Mouse (Mus musculus) left cerebral cortex, adult 6 months (tissue): ENCODE measurements around the gene Ccnl2. TPM values are rescaled to one million over a fixed set of nuclear protein-coding genes. Genes with fewer than 3 reads are reported as not detected.

Experiments used
- long read RNA-seq, 2 experiments: library from polyadenylated mRNA; unstranded; transcript quantifications; one replicate each; pipeline ENCODE4 v2.0.0; 2019 to 2020
- polyA plus RNA-seq: library from polyadenylated mRNA; unstranded; fragments of <200 nt; fragmentation: Nextera tagmentation; gene quantifications from 2 replicates; pipeline ENCODE4 v1.2.3, GENCODE M21; 2021

Gene Ccnl2
- 19.6 and 23.2 TPM in 2 replicates for polyA plus RNA-seq
- long read RNA-seq, experiment 1, full-length matches to known transcripts = 230 of 432 reads
- long read RNA-seq, experiment 1, partial matches to known transcripts = 118 of 432 reads
- long read RNA-seq, experiment 1, other reads (novel, unspliced or antisense) = 84 of 432 reads
- long read RNA-seq, experiment 2, transcript Ccnl2-201 (11 exons, 2,442 nt) = major isoform, 16 of 59 reads
- long read RNA-seq, experiment 2, partial matches to known transcripts = 32 of 59 reads
- long read RNA-seq, experiment 2, other reads (novel, unspliced or antisense) = 11 of 59 reads

DNA sequence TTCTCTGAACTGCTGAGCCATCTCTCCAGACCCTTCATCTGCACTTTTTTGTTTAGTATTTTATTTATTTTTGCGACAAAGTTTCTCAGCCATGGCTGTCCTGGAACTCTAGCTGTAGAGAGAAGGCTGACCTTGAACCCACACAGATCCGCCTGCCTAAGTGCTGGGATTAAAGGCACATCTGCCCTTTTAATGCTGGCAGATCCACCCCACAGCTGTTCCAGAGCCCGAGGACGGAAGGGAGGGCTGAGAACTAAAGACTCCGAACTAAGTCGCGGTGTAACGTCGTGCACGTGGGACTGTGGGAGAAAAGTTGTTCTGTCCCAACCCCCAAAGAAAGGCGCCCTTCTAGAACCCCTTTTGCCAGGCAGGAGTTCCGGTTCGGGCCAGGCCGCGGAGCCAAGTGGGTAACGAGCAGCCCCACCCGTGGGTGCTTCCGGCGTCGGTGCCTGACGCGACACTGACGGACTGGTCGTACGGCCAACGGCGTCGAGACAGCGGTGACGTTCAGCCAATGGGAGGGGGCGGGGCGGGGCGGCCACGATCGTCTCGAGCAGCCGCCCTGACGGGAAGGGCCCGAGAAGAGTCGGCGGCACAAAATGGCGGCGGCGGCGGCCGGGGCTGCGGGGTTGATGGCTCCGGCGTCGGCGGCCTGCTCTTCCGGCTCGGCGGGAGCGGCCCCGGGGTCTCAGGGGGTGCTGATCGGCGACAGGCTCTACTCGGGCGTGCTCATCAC lies at the start of gene Ccnl2:
Ccnl2 (plus strand) TSS at position 561 of the 736 bp plus-strand sequence.

DNA sequence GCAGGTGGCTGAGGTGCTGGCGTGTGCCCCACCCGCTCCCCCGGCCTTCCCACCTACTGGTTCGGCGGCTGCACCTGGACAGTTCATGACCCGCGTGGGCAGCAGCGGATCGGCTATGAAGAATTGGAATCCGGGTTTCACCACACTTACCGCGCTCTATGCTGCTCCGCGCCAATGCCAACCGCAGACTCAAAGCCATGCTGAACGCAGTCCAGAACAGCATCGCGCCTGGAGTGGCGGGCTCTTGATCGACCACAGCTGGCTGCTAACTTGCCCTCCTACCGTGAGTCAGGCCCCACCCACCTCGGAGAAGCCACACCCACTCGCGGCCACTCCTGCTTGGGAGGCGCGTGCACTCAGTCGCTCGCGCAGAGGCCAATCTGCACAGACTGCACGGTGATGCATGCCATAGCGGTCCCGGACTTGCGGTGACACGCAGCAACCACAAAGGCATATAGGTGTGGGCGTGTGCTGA lies 38.0 kb upstream of the Ccnl2 start, which contains the start of gene Vwa1:
Vwa1 (minus strand) TSS at position 419 of the 475 bp plus-strand sequence.

DNA sequence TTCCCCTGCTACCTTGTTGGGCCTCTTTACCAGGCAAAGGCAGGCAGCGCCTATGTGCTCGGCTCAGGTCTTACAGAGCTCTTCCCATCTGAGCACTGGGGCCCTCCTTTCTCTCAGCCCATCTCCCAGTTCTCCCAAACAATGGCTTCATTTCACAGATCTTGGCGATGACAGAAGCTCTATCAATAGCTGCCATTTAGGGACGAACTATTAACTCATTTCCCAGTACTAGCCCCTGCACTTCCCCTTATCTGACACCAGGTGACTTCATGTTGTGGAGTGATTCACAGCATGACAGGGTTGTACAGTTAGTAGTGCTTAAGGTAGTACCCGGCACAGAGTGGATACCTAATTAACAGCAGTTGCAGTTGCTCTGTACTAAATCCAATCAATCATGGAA lies 26.5 kb upstream of the Ccnl2 start, which contains the start of gene Tmem88b:
Tmem88b (minus strand) TSS at position 56 of the 400 bp plus-strand sequence.

DNA sequence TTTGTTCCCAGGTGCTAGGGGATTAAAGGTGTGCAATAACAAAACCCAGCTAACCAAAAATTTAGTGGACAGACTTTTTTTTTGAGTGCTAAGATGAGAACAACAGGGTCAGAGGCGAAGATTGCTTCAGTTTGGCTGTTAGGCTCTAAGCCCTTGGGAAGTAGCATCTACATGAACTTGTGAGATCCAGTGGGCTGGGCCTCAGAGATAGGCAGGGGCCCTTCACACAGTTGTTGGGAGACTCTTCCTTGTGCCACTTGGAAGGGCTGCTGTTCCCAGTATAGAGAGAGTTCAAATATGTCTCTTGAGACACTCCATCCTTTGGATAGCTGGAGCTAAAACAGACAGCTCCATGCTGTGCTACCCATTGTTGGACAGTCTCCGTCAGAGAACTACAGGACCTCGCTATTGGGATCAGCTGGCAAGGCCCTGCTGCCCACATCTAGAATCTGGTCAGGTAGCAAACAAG lies 22.2 kb upstream of the Ccnl2 start, which contains the start of gene Ankrd65:
Ankrd65 (plus strand) TSS at position 419 of the 469 bp plus-strand sequence.

DNA sequence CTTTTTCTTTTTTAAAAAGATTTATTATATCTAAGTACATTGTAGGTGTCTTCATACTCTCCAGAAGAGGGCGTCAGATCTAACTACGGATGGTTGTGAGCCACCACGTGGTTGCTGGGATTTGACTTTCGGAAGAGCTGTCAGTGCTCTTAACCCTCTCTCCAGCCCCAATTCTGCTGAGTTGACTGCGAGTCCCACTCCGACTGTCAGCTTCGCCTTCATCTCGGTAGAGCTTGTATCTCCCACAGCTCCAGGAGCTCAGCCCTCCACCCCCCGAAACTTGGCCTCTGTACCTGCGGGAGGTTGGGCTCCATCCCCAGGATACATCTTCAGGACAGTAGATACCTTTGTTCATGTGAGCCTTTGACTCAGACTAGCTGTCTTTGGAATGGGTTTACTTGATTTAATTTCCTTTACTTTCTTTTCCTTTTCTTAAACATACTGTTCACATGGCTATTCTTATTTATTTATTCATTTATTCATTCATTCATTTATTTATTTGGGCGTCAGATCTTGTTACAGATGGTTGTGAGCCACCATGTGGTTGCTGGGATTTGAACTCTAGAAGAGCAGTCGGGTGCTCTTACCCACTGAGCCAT lies 9.4 kb upstream of the Ccnl2 start, which contains the start of gene Mrpl20:
Mrpl20 (plus strand) TSS at position 138 of the 599 bp plus-strand sequence.

DNA sequence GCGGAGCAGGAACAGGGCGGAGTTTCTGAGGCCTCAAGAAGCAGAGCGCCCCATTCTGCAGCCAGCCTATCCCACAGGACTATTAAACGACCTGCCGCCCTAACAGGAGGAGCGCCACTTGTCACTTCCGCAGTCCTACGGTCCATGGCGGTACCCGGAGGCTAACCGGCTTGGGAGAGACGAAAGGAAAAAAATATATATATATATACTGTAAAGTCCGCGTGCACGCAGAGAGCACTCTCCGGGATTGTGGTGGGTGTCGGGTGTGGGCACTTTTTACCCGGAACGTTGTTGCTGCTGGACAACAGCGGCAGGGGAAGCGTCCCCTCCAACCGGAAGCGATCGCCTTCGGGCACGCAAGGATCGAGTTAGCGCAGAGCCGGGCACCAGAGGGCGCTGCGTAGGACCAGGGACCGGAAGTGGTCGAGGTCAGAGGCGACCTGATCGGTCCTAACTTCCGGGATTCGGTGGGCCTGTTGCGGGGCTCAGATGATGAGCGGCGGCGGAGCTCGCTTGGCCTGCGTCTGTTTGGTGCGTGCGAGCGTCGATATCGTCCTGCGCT lies 19.0 kb downstream of the Ccnl2 start, which contains the start of gene Aurkaip1:
Aurkaip1 (plus strand) TSS at position 68 of the 562 bp plus-strand sequence.

DNA sequence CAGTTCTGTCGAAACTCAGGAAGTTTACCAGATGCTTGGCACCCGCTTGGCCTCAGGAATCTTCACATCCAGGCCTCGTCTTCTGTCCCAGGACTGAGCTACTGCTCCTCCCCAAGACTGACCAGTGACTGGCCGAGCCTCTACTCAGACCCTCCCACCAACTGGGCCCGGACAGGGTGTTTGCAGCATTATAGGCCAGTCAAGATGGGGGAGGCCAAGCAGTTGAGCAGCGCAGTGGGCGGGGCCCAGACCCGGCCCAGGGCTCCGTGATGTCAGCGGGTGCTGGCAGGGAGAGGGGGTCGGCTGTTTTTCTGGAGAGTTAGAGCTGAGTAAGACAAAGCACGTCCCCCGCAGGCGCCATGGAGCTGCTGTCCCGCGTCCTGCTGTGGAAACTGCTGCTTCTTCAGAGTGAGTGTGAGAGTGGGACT lies 27.2 kb downstream of the Ccnl2 start, which contains the start of gene Mxra8:
Mxra8 (plus strand) TSS at position 198 of the 428 bp plus-strand sequence.

DNA sequence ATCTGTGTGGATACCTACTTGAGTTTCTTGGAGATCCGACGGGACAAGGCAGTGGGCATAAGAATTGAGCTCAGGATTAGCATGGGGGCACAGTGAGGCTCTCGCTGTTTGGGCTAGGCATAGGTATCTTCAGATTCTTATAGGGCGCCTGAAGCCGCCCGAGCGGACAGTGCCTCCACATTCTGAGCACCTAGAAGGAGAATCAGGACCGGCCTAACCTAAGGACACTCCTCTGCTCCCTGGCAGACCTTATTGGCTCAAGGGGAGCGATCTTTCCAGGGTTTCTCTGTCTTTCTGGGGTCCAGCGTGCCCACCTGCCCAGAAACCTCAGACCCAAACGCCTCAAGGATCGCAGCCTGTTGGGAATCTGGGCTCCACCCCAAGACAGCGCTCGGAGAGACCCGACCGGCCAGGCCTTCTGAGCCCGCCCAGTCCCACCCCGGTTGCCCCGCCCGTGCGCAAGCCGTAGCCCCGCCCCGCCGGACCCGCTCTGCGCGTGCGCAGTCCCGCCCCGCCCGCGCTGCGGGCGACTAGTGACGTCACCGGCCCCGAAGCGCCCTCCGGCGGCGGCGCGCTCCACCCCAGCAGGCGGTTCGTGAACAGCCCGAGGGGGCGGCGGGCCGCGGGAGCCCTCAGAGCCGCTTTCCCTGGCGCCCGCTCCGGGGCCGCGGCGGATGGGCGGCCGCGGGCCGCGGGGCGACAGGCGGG lies 34.7 kb downstream of the Ccnl2 start, which contains the start of gene Dvl1:
Dvl1 (plus strand) TSS at position 532 of the 708 bp plus-strand sequence.

DNA sequence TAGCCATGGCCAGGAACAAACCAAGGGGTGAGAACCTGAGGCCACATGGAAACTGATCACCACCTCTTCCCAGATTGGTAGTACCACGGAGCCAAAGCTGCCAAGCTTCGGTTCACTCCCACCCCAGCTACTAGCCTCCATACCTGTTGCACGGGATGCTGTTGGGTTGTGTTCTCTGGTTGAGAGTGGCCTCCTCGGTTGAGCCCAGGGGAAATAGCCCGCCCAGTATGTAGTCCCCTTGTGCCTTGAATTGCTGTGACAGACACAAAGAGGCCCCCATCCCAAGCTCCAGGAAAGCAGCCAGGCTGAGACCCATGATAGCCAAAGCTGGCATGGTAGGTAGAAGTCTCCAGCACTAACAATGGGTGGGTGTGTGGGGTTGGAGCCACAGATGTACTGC lies 50.7 kb downstream of the Ccnl2 start, which contains the start of gene Tas1r3:
Tas1r3 (minus strand) TSS at position 362 of the 400 bp plus-strand sequence.

DNA sequence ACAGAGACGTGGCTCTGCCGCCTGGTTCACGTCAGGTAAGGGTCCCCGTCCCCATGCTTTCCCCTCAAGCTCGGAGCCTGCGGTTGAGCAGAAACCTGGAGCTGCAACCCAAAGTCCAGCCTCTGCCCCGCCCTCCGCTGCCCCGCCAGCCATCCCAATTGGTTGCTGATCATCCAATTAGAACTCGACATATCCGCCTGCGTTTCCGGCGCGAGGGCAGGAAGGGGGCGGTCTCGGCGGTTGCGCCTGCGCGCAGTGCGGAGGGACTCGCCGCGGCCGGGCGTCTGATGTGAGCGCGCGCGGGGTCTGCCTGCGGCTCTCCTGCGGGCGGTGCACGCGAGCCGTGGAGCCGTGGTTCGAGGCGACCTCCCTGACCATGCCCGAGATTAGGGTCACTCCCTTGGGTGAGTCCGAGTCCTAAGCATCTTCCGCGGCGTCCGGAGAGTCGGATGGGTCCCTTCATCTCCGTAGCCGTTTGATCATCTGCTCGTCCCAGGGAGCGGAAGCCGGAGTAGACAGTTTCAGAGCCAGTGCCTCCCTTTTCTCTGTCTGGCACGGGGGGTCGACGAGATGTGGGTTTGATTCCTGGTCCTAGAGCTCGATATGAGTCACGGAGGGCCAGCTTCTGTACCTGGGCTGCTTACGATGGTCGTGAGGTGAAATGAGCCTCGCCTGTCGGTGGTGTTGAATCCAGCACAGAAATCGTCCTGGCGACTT lies 57.2 kb downstream of the Ccnl2 start, which contains the start of the genes Cptp and Ints11:
Cptp (minus strand) TSS at position 124 of the 717 bp plus-strand sequence.
Ints11 (plus strand) TSS at position 230 of the 717 bp plus-strand sequence.

Other genes with a start within 250 kb of the Ccnl2 start
- 25.0 and 31.7 TPM in 2 replicates for gene Slc35e2, start 211.1 kb upstream of the Ccnl2 start, polyA plus RNA-seq
- gene Cdk11b, start 187.6 kb upstream of the Ccnl2 start, polyA plus RNA-seq = 42.7 and 48.3 TPM in 2 replicates
- not detected in 2 replicates for gene Gm10563, start 167.1 kb upstream of the Ccnl2 start, polyA plus RNA-seq
- gene Mmp23, start 159.1 kb upstream of the Ccnl2 start, polyA plus RNA-seq = 0.69 and 1.4 TPM in 2 replicates
- 19.7 and 26.1 TPM in 2 replicates for gene Mib2, start 143.3 kb upstream of the Ccnl2 start, polyA plus RNA-seq
- gene Fndc10, start 118.1 kb upstream of the Ccnl2 start, polyA plus RNA-seq = 11.4 and 23.4 TPM in 2 replicates
- gene Ssu72, start 107.7 kb upstream of the Ccnl2 start, polyA plus RNA-seq = 228 and 240 TPM in 2 replicates
- 3.6 and 7.2 TPM in 2 replicates for gene Tmem240, start 77.7 kb upstream of the Ccnl2 start, polyA plus RNA-seq
- 25.7 TPM in 2 replicates for gene Atad3a, start 51.4 kb upstream of the Ccnl2 start, polyA plus RNA-seq
- 15.1 and 16.2 TPM in 2 replicates for gene Vwa1, start 37.8 kb upstream of the Ccnl2 start, polyA plus RNA-seq
- gene Tmem88b, start 26.6 kb upstream of the Ccnl2 start, polyA plus RNA-seq = 10.4 and 10.7 TPM in 2 replicates
- gene Ankrd65, start 22.1 kb upstream of the Ccnl2 start, polyA plus RNA-seq = not detected in 2 replicates
- gene Mrpl20, start 9.6 kb upstream of the Ccnl2 start, polyA plus RNA-seq = 391 and 409 TPM in 2 replicates
- gene Aurkaip1, start 18.8 kb downstream of the Ccnl2 start, polyA plus RNA-seq = 248 and 249 TPM in 2 replicates
- 5.9 and 6.5 TPM in 2 replicates for gene Mxra8, start 27.2 kb downstream of the Ccnl2 start, polyA plus RNA-seq
- 5.4 and 6.3 TPM in 2 replicates for gene Dvl1, start 34.9 kb downstream of the Ccnl2 start, polyA plus RNA-seq
- 0.12 and 0.13 TPM in 2 replicates for gene Tas1r3, start 50.9 kb downstream of the Ccnl2 start, polyA plus RNA-seq
- gene Cptp, start 57.0 kb downstream of the Ccnl2 start, polyA plus RNA-seq = 13.1 and 21.5 TPM in 2 replicates
- 31.0 and 41.2 TPM in 2 replicates for gene Ints11, start 57.1 kb downstream of the Ccnl2 start, polyA plus RNA-seq
- gene Pusl1, start 79.3 kb downstream of the Ccnl2 start, polyA plus RNA-seq = 54.5 and 56.4 TPM in 2 replicates
- 19.6 and 35.6 TPM in 2 replicates for gene Acap3, start 79.3 kb downstream of the Ccnl2 start, polyA plus RNA-seq
- 30.5 and 85.4 TPM in 2 replicates for gene Ube2j2, start 131.3 kb downstream of the Ccnl2 start, polyA plus RNA-seq
- gene C1qtnf12, start 149.8 kb downstream of the Ccnl2 start, polyA plus RNA-seq = 32.4 and 35.5 TPM in 2 replicates
- gene B3galt6, start 180.2 kb downstream of the Ccnl2 start, polyA plus RNA-seq = 21.1 and 25.1 TPM in 2 replicates
- gene Sdf4, start 180.4 kb downstream of the Ccnl2 start, polyA plus RNA-seq = 147 and 170 TPM in 2 replicates
- gene Tnfrsf4, start 201.4 kb downstream of the Ccnl2 start, polyA plus RNA-seq = 0.29 and 0.39 TPM in 2 replicates
- gene Tnfrsf18, start 213.7 kb downstream of the Ccnl2 start, polyA plus RNA-seq = 0.38 and 0.67 TPM in 2 replicates
- gene Ttll10, start 246.9 kb downstream of the Ccnl2 start, polyA plus RNA-seq = not detected in 2 replicates